Mouse (Mus musculus) hindbrain, embryonic 14.5 days (tissue): ENCODE data around the gene Tmem205. TPM values are rescaled to one million over a fixed set of nuclear protein-coding genes. Genes with fewer than 3 reads are reported as not detected.

Experiments used
- ATAC-seq: fragments of 200-750 bp; cut with Nextera tagmentation; 2 replicates; pipeline ENCODE4 v1.8.0; 2017; ENCODE audit warnings: moderate number of reproducible peaks, mild to moderate bottlenecking, moderate TSS enrichment, moderate library complexity; ENCODE audit not compliant: low FRiP score
- DNase-seq: peaks from one replicate; pipeline ENCODE4 v3.0.0-alpha.2; 2015; ENCODE audit warnings: low spot score
- H3K27ac ChIP-seq: fragments of 300-500 bp; sonication (generic); 2 replicates; pipeline ENCODE4 v1.5.1; 2014; ENCODE audit warnings: mild to moderate bottlenecking, moderate library complexity
- H3K27me3 ChIP-seq: fragments of 300-500 bp; sonication (generic); 2 replicates; pipeline ENCODE4 v1.6.1; 2014; ENCODE audit warnings: mild to moderate bottlenecking, low read length, mixed read lengths; ENCODE audit not compliant: control insufficient read depth, insufficient read depth
- H3K36me3 ChIP-seq: fragments of 300-500 bp; sonication (generic); replicated peaks from 2 replicates; pipeline ENCODE4 v1.6.1; 2014; ENCODE audit not compliant: control insufficient read depth, insufficient read depth
- H3K4me1 ChIP-seq: fragments of 300-500 bp; sonication (generic); replicated peaks from 2 replicates; pipeline ENCODE4 v1.6.1; 2014; ENCODE audit warnings: antibody characterized with exemption, low read length, mixed read lengths; ENCODE audit not compliant: control insufficient read depth, insufficient read depth
- H3K4me2 ChIP-seq: fragments of 300-500 bp; sonication (generic); replicated peaks from 2 replicates; pipeline ENCODE4 v1.6.1; 2014; ENCODE audit warnings: mild to moderate bottlenecking, moderate library complexity
- H3K4me3 ChIP-seq: fragments of 300-500 bp; sonication (generic); replicated peaks from 2 replicates; pipeline ENCODE4 v1.5.1; 2014; ENCODE audit warnings: mild to moderate bottlenecking, low read length
- H3K9ac ChIP-seq: fragments of 300-500 bp; sonication (generic); 2 replicates; pipeline ENCODE4 v1.6.1; 2014
- H3K9me3 ChIP-seq: fragments of 300-500 bp; sonication (generic); 2 replicates; pipeline ENCODE4 v1.6.1; 2016; ENCODE audit warnings: low read length; ENCODE audit not compliant: control insufficient read depth
- WGBS: fragments of 180-500 bp; shearing (Covaris S2); extraction: QIAGEN DNeasy Blood & Tissue Kit; methylation state at CpG from one replicate; pipeline ENCODE4 v1.1.7; 2014; 5-methylcytosine and 5-hydroxymethylcytosine counted together
- polyA plus RNA-seq: library from polyadenylated mRNA; unstranded; fragments of >200 nt; fragmentation: Nextera tagmentation; extraction: Ambion mirVana; gene quantifications from 2 replicates; pipeline ENCODE4 v1.2.1, GENCODE M21; 2014

Gene Tmem205
- polyA plus RNA-seq, 1 experiment from 2014 or later = 58.9 TPM

DNA sequence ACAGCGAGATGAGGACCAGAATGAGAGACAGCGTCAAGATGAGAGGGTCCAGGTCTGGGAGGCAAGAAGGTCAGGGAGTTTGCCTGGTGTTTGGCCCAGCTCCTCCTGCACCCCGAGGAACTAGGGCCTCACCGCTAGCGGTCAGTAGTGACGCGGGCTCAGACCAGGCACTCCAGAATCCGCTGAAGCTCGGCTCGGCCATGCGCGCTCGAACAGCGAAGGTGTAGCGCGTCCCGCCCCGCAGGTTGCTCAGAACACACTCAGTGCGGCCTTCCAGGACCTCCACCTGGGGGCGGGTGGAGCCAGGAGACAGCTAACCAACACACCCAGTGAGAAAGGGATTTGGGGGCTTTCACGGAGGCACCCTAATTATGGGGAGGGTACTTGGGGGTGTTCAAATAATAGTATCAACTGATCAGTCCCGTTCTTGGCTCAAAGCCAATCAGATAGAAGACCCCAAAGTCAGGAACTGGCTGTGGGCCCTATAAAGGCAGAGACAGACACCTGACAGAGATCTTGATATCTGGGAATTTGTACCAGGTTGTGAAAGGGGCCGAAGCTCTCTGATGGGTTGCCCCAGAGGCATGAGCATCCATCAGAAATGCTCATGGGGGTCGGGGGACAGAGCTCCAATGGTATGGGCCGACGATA, 33.3 kb upstream of the Tmem205 start:
- Histone ChIP-seq H3K9me3 (no peaks in the 10 kb centered on the region), H3K27ac (no peak overlapping the region), H3K4me1 (peaks cover 21% of the 10 kb centered on the region), H3K27me3 (peaks cover 47% of the 10 kb centered on the region), H3K9ac (no peak overlapping the region), H3K4me3 (no peak overlapping the region), H3K36me3 (no peaks in the 10 kb centered on the region), H3K4me2 (no peak overlapping the region; the same call in 1 of the 2 replicates)
- no peak for DNase-seq
- WGBS = 13% methylated on average over 26 of the region's 26 CpGs
- no peak for ATAC-seq

DNA sequence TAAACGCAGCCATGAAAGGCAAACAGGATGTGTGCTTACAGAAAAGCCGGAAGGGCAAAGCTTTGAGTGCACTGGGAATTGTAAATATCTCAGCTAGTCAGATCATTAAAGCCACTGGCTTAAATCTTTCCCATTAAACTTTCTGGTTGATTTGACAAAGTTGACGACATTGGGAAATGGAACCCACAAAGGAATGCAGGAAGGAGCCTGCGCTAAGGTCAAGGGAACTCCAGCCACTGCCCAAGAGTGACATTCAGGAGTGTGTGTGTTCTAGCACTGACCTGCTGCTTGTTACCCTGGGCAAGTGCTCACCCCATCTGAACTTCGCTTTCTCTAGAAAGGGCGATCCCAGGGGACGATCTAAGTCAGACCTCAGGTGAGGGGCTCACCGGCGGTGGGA, 32.8 kb upstream of the Tmem205 start:
- H3K27me3 ChIP-seq = peaks cover 47% of the 10 kb centered on the region
- no peak overlapping the region for H3K4me3 ChIP-seq

DNA sequence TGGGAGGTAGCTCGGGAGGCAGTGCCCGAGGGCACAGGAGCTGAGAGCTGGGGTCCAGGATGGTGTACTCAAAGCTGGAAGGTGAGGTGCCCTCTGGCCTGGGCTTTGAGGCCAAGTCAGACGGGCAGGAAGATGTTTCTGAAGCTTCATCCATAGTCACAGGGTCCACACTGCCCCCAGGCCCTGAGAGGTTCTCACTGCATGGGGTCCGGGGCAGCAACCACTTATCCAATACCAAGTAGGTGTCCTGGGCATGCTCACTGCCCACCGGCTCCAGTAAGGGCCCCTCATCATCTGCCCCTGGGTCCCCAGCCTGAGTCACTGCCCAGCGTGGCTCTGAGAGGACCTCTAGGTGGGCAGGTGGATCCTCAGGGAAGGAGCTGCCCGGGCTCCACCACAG, 31.9 kb upstream of the Tmem205 start:
- H3K9ac ChIP-seq = no peak overlapping the region
- no peak overlapping the region for H3K4me2 ChIP-seq
- H3K27me3 ChIP-seq = peaks cover 47% of the 10 kb centered on the region
- DNase-seq = no peak
- H3K36me3 ChIP-seq = no peaks in the 10 kb centered on the region
- no peak for ATAC-seq
- H3K4me1 ChIP-seq = peaks cover 21% of the 10 kb centered on the region
- no peak overlapping the region for H3K4me3 ChIP-seq
- no peak overlapping the region for H3K27ac ChIP-seq
- WGBS = 97% methylated on average over 7 of the region's 7 CpGs
- H3K9me3 ChIP-seq = no peaks in the 10 kb centered on the region

More for the DNA sequence above, 32.8 kb upstream of the Tmem205 start:
- ATAC-seq (no peak), DNase-seq (no peak)
- H3K9ac ChIP-seq = no peak overlapping the region
- 55% methylated on average over 9 of the region's 9 CpGs for WGBS
- H3K36me3 ChIP-seq = no peaks in the 10 kb centered on the region
- peaks cover 21% of the 10 kb centered on the region for H3K4me1 ChIP-seq
- no peak overlapping the region for H3K27ac ChIP-seq
- H3K4me2 ChIP-seq = no peak overlapping the region
- H3K9me3 ChIP-seq = no peaks in the 10 kb centered on the region

DNA sequence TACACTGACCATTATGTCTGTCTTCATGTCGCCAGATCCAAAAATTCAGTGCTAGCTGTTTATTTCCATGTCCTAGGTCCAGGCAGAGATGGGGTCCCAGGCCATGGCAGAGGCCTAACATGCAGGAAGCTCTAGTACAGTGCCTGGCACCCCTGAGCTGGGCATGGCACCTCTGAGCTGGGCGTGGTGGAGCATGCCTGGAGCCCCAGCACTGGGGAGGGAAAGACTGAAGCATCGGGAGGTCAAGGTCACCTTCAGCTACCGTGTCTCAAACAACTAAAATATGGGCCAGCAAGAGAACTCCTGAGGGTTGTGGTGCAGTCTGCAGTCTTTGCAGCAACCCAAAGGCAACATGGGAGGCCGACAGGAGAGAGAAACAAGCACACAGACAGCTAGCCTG, 31.0 kb upstream of the Tmem205 start:
- H3K27ac ChIP-seq = no peak overlapping the region
- no peaks in the 10 kb centered on the region for H3K9me3 ChIP-seq
- H3K36me3 ChIP-seq = no peaks in the 10 kb centered on the region
- no peak overlapping the region for H3K4me3 ChIP-seq
- peaks cover 45% of the 10 kb centered on the region for H3K27me3 ChIP-seq
- 85% methylated on average over 5 of the region's 5 CpGs for WGBS
- DNase-seq (no peak), ATAC-seq (no peak)
- H3K9ac ChIP-seq = no peak overlapping the region
- H3K4me2 ChIP-seq = no peak overlapping the region
- peaks cover 25% of the 10 kb centered on the region for H3K4me1 ChIP-seq

DNA sequence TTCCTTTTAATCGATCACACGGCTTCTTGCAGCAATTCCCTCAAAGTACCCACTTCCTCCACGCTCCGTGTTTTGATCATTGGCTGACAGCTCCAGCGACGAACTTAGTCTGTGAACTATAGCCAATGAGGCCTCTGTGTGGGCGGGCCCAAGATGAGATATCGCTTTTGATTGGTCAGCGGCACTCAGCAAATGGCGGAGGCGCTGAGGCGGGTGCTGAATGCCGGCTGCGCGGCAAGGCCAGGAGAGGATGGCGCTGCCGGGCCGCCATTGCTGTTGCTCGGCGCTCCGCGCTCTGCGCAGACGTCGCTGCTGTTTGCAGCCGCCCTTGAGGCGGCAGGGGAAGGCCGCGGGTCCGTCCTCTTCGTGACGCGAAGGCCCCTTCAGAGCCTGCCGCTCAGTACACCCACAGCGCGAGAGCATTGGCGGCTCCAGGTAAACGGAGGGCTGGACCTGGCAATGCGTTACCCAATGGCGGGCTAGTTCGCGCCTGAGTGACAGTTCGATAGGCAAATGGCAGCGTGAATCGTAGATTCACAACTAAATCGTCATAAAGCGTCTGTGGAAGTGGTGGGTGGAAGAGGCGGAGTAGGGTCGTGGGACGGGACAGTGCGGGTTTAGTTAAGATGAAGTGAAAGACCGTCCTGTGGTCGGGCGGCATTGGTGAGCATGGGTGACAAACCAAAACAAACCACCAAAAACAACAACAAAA, 28.4 kb upstream of the Tmem205 start, which contains the start of gene Swsap1:
Swsap1 (plus strand) TSS at position 186 of the 712 bp plus-strand sequence.
- peak within 1 kb of the TSS; percentile 64 for H3K4me3 ChIP-seq
- peaks cover 11% of the 10 kb centered on the region for H3K4me1 ChIP-seq
- H3K27me3 ChIP-seq = peaks cover 19% of the 10 kb centered on the region
- DNase-seq = peak; percentile 98
- under 1% methylated on average over 51 of the region's 54 CpGs for WGBS
- peak; percentile 98 for ATAC-seq
- H3K27ac ChIP-seq = peak within 1 kb of the TSS; percentile 97
- H3K9ac ChIP-seq = peak within 1 kb of the TSS; percentile 80
- H3K4me2 ChIP-seq = peak within 1 kb of the TSS; percentile 73
- H3K9me3 ChIP-seq = no peaks in the 10 kb centered on the region
- no peaks in the 10 kb centered on the region for H3K36me3 ChIP-seq

DNA sequence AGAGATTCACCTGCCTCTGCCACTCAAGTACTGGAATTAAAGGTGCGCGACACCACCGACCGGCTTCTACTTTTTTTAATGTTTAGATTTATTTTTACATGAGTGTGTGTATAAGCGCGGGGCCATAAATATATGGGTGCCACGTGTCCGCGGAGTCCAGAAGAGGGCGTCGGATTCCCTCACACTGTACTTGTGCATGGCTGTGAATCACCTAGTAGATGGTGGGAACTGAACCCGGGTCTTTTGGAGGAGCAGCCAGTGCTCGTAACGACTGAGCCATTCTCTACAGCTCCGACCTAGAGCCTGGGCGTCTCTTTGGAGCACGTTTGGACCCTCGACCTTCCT, 27.8 kb upstream of the Tmem205 start:
- Histone ChIP-seq H3K27ac (peak overlapping the region; percentile 97), H3K4me3 (peak overlapping the region; percentile 64), H3K9ac (peak overlapping the region; percentile 80; the same call in 1 of the 2 replicates), H3K36me3 (no peaks in the 10 kb centered on the region), H3K4me2 (peak overlapping the region; percentile 50), H3K4me1 (peaks cover 11% of the 10 kb centered on the region), H3K27me3 (peaks cover 13% of the 10 kb centered on the region), H3K9me3 (no peaks in the 10 kb centered on the region)
- ATAC-seq (peak; percentile 58), DNase-seq (no peak)
- WGBS = 2% methylated on average over 18 of the region's 18 CpGs

DNA sequence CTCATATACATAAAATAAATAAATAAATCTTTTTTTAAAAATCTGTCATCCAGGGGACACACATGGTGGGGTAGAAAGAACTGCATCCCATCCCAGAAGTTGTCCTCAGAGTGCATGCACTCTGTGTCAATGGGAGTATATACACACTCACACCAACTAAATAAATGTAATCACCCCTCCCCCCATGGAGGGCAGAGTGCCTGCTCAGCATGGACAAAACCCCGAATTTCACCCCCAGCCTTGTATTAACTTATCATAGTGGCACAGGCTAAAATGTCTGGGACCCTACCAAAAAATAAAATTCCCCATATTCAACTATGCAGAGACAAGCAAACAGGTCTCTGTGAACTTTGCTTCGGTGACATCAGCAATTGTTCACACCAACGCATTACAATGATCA, 27.3 kb upstream of the Tmem205 start:
- 77% methylated on average over 3 of the region's 3 CpGs for WGBS
- Histone ChIP-seq H3K9me3 (no peaks in the 10 kb centered on the region), H3K27ac (no peak overlapping the region), H3K9ac (peak overlapping the region; percentile 80; the same call in 1 of the 2 replicates), H3K36me3 (no peaks in the 10 kb centered on the region), H3K4me3 (peak overlapping the region; percentile 64; the same call in 1 of the 2 replicates), H3K4me2 (peak overlapping the region; percentile 50; the same call in 1 of the 2 replicates), H3K4me1 (peaks cover 11% of the 10 kb centered on the region), H3K27me3 (peaks cover 8% of the 10 kb centered on the region)
- DNase-seq = no peak
- no peak for ATAC-seq

DNA sequence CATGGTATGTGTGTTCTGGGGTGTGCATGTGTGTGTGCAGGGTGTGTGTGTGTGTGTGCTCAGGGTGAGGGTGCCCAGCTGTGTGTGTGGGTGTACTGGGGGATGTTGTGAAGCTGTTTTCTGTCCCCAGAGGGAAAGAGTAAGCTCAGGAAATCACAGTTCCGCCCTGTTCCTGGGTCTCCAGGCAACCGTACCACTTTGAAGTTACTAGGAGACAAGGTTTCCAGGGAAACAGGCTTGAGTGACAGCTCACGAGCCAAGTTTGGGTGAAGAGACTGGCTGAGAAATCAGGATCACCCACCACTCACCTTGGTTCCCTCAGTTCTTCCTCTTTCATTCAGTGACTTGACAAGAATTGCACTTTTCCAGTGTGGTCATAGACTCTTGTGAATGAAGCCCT, 26.2 kb upstream of the Tmem205 start:
- no peak overlapping the region for H3K9ac ChIP-seq
- WGBS = 6% methylated on average over 3 of the region's 3 CpGs
- no peak overlapping the region for H3K4me3 ChIP-seq
- peak overlapping the region; percentile 5; the same call in 1 of the 2 replicates for H3K27ac ChIP-seq
- ATAC-seq (no peak), DNase-seq (no peak)
- H3K4me2 ChIP-seq = no peak overlapping the region; the same call in 1 of the 2 replicates
- peaks cover 1% of the 10 kb centered on the region; the same call in 1 of the 2 replicates for H3K36me3 ChIP-seq
- no peaks in the 10 kb centered on the region for H3K9me3 ChIP-seq
- H3K4me1 ChIP-seq = peaks cover 11% of the 10 kb centered on the region
- H3K27me3 ChIP-seq = no peaks in the 10 kb centered on the region

DNA sequence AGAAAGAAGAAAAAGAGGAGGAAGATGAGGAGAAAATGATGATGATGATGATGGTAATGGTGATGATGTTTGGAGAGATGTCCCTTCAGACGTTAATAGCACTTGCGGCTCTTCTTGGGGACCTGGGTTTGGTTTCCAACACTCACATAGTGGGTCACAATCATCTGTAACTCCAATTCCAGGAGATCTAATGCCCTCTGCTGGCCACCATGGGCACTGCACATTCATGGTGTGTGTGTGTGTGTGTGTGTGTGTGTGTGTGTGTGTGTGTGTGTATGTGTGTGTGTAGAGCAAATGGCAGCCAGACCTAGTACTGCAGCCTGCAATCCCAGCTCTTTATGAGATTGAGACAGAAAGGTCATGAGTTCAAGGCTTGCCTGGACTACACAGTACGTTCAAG, 24.6 kb upstream of the Tmem205 start:
- no peaks in the 10 kb centered on the region for H3K27me3 ChIP-seq
- H3K9me3 ChIP-seq = no peaks in the 10 kb centered on the region
- H3K4me3 ChIP-seq = no peak overlapping the region
- no peak for ATAC-seq
- 86% methylated on average over 3 of the region's 3 CpGs for WGBS
- H3K27ac ChIP-seq = no peak overlapping the region
- DNase-seq = no peak
- H3K4me2 ChIP-seq = no peak overlapping the region
- peaks cover 18% of the 10 kb centered on the region for H3K36me3 ChIP-seq
- H3K9ac ChIP-seq = no peak overlapping the region
- peaks cover 11% of the 10 kb centered on the region for H3K4me1 ChIP-seq
